Mouse (Mus musculus) lung, adult 2 months (tissue): Measurements from ENCODE around the gene Ube2dnl1. TPM values are rescaled to one million over a fixed set of nuclear protein-coding genes. Genes with fewer than 3 reads are reported as not detected.

Experiments used
- DNase-seq: peaks from one replicate; pipeline ENCODE4 v3.0.0; 2022
- H3K4me1 ChIP-seq: fragments of 200-500 bp; 2 replicates; pipeline ENCODE4 v1.6.1; 2011; ENCODE audit warnings: low read length; ENCODE audit not compliant: control insufficient read depth, insufficient read depth
- H3K4me3 ChIP-seq: fragments of 200-500 bp; replicated peaks from 2 replicates; pipeline ENCODE3; 2011; ENCODE audit warnings: low read depth, mild to moderate bottlenecking, control low read depth, low read length; ENCODE audit errors: extremely low read depth
- CTCF ChIP-seq: fragments of 200-500 bp; IDR thresholded peaks from 2 replicates; pipeline ENCODE4 v1.5.1; 2011; ENCODE audit warnings: mild to moderate bottlenecking, low read length, control low read depth; ENCODE audit not compliant: insufficient read depth
- POLR2A ChIP-seq: fragments of 200-500 bp; IDR thresholded peaks from 2 replicates; pipeline ENCODE4 v1.6.1; 2011; ENCODE audit warnings: low read depth, mild to moderate bottlenecking, control low read depth, low read length, borderline replicate concordance; ENCODE audit errors: extremely low read depth
- WGBS: fragments of 180-500 bp; shearing (Covaris S2); methylation state at CpG from one replicate; pipeline ENCODE4 v1.1.7; 2018; 5-methylcytosine and 5-hydroxymethylcytosine counted together
- polyA plus RNA-seq: library from polyadenylated mRNA; depleted of rRNA; stranded (reverse); fragments of >200 nt; gene quantifications from 2 replicates; pipeline ENCODE4 v1.2.3, GENCODE M21; 2012; rRNA removed

Gene Ube2dnl1
- not detected in 2 replicates for polyA plus RNA-seq

GRCm38 (mm10) chrX:114904712-114905111 is at the start of gene Ube2dnl1:
Gene Ube2dnl1 (plus strand): TSS chrX:114905012.
- no peak for DNase-seq
- WGBS, result 85% methylated on average over 5 of the region's 5 CpGs
- no peaks in the 10 kb centered on the region for H3K4me1 ChIP-seq
- H3K4me3 ChIP-seq, result no peak within 1 kb of the TSS
- no peak for TF ChIP-seq CTCF
- TF ChIP-seq POLR2A, result no peak

GRCm38 (mm10) chrX:114895489-114895888 is 9.3 kb upstream of the Ube2dnl1 start:
- Histone ChIP-seq H3K4me3 (no peak overlapping the region), H3K4me1 (no peaks in the 10 kb centered on the region)
- DNase-seq, result no peak
- no peak for TF ChIP-seq CTCF
- no peak for TF ChIP-seq POLR2A

- Histone ChIP-seq H3K4me1 (no peaks in the 10 kb centered on the region), H3K4me3 (no peak overlapping the region)
- TF ChIP-seq CTCF, result no peak
- TF ChIP-seq POLR2A, result no peak
- DNase-seq, result no peak
- 77% methylated on average over 3 of the region's 3 CpGs for WGBS
Measured at GRCm38 (mm10) chrX:114897506-114897905, 7.3 kb upstream of the Ube2dnl1 start.

GRCm38 (mm10) chrX:114903391-114903790 is 1.4 kb upstream of the Ube2dnl1 start:
- no peak for TF ChIP-seq CTCF
- TF ChIP-seq POLR2A, result no peak
- Histone ChIP-seq H3K4me1 (no peaks in the 10 kb centered on the region), H3K4me3 (no peak overlapping the region)
- DNase-seq, result no peak

GRCm38 (mm10) chrX:114907282-114907681 is 2.5 kb downstream of the Ube2dnl1 start, which contains the start of gene Ube2dnl2:
Gene Ube2dnl2 (plus strand): TSS chrX:114907582.
- TF ChIP-seq CTCF (no peak), POLR2A (no peak)
- 54% methylated on average over 1 of the region's 1 CpGs for WGBS
- no peak for DNase-seq

GRCm38 (mm10) chrX:114955066-114955465 is 50.3 kb downstream of the Ube2dnl1 start:
- DNase-seq, result no peak
- TF ChIP-seq CTCF, result no peak
- no peak for TF ChIP-seq POLR2A
- WGBS, result 28% methylated on average over 1 of the region's 1 CpGs
- H3K4me3 ChIP-seq, result no peak overlapping the region
- no peaks in the 10 kb centered on the region for H3K4me1 ChIP-seq

More at GRCm38 (mm10) chrX:114907282-114907681, 2.5 kb downstream of the Ube2dnl1 start, which contains the start of gene Ube2dnl2:
- Histone ChIP-seq H3K4me3 (no peak within 1 kb of the TSS), H3K4me1 (no peaks in the 10 kb centered on the region)

Other genes starting within 250 kb of the Ube2dnl1 start
- gene Ube2dnl2, start 2.6 kb downstream of the Ube2dnl1 start, polyA plus RNA-seq, result not detected in 2 replicates